Mouse (Mus musculus) stomach, embryonic 15.5 days (tissue): ENCODE measurements around the gene Nsd1. TPM values are rescaled to one million over a fixed set of nuclear protein-coding genes. Genes with fewer than 3 reads are reported as not detected.

Experiments
- ATAC-seq: fragments of 200-750 bp; cut with Nextera tagmentation; 2 replicates; pipeline ENCODE4 v1.8.0; 2017; ENCODE audit warnings: low read depth, moderate number of reproducible peaks, moderate TSS enrichment; ENCODE audit not compliant: insufficient read depth, low FRiP score
- H3K27ac ChIP-seq: fragments of 300-500 bp; sonication (generic); 2 replicates; pipeline ENCODE4 v1.5.1; 2015; ENCODE audit warnings: mild to moderate bottlenecking, inconsistent platforms
- H3K27me3 ChIP-seq: fragments of 300-500 bp; sonication (generic); replicated peaks from 2 replicates; pipeline ENCODE4 v1.6.1; 2015; ENCODE audit warnings: inconsistent platforms
- H3K36me3 ChIP-seq: fragments of 300-500 bp; sonication (generic); 2 replicates; pipeline ENCODE4 v1.6.1; 2015; ENCODE audit warnings: inconsistent platforms
- H3K4me1 ChIP-seq: fragments of 300-500 bp; sonication (generic); 2 replicates; pipeline ENCODE4 v1.6.1; 2015; ENCODE audit warnings: inconsistent platforms
- H3K4me2 ChIP-seq: fragments of 300-500 bp; sonication (generic); 2 replicates; pipeline ENCODE4 v1.6.1; 2015; ENCODE audit warnings: mild to moderate bottlenecking, inconsistent platforms
- H3K4me3 ChIP-seq: fragments of 300-500 bp; sonication (generic); replicated peaks from 2 replicates; pipeline ENCODE4 v1.5.1; 2015; ENCODE audit warnings: inconsistent platforms
- H3K9ac ChIP-seq: fragments of 300-500 bp; sonication (generic); 2 replicates; pipeline ENCODE4 v1.6.1; 2015; ENCODE audit warnings: inconsistent platforms
- H3K9me3 ChIP-seq: fragments of 300-500 bp; sonication (generic); 2 replicates; pipeline ENCODE4 v1.6.1; 2016; ENCODE audit warnings: inconsistent platforms
- WGBS: fragments of 180-500 bp; shearing (Covaris S2); methylation state at CpG from one replicate; pipeline ENCODE4 v1.1.7; 2015; 5-methylcytosine and 5-hydroxymethylcytosine counted together
- polyA plus RNA-seq: library from polyadenylated mRNA; unstranded; fragments of >200 nt; fragmentation: Nextera tagmentation; extraction: Ambion mirVana; gene quantifications from 2 replicates; pipeline ENCODE4 v1.2.1, GENCODE M21; 2015

The Nsd1 gene
- polyA plus RNA-seq, 1 experiment from 2014 or later, result 57.0 TPM

DNA sequence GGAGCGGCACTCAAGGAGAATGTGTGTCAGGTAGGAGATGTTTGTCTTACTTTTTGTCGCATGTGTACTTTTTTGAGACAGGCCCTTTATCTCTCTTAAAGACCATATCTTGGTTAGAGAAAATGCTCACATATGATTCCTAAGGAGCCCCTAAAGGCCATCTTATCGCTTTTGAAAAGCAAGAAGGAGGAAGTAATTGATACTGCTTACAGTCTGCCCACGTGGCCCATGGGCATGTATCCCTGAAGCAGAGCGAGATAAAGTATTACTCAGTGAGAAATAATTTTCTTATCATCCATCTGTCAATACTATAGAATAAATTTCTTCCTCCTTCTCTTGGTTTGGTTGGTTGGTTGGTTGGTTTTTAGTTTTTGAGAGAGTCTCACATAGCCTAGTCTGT is 68.1 kb downstream of the Nsd1 start:
- no peak for ATAC-seq
- Histone ChIP-seq H3K4me3 (no peak overlapping the region), H3K9ac (no peak overlapping the region), H3K36me3 (peaks cover 34% of the 10 kb centered on the region), H3K9me3 (no peaks in the 10 kb centered on the region), H3K4me1 (no peaks in the 10 kb centered on the region), H3K27ac (no peak overlapping the region), H3K4me2 (no peak overlapping the region), H3K27me3 (no peaks in the 10 kb centered on the region)
- WGBS, result 81% methylated on average over 5 of the region's 5 CpGs

DNA sequence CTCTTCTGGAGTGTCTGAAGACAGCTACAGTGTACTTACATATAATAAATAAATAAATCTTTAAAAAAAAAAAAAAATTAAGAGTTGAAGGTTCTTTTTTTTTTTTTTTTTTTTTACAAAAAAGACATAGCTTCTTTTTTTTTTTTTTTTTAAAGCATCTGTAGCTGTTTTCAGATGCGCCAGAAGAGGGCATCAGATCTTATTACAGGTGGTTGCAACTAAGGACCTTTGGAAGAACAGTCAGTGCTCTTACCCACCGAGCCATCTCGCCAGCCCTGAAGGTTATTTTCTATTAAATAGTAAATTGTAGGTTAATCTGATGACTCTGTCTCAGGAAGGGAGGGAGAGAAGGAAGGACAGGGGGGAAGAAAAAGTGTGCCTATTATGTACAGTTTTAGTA is 79.3 kb downstream of the Nsd1 start:
- Histone ChIP-seq H3K9me3 (no peaks in the 10 kb centered on the region), H3K9ac (no peak overlapping the region), H3K4me2 (no peak overlapping the region), H3K36me3 (peaks cover 43% of the 10 kb centered on the region), H3K27me3 (no peaks in the 10 kb centered on the region), H3K27ac (no peak overlapping the region), H3K4me3 (no peak overlapping the region), H3K4me1 (no peaks in the 10 kb centered on the region)
- ATAC-seq, result no peak
- WGBS, result 93% methylated on average over 3 of the region's 3 CpGs

DNA sequence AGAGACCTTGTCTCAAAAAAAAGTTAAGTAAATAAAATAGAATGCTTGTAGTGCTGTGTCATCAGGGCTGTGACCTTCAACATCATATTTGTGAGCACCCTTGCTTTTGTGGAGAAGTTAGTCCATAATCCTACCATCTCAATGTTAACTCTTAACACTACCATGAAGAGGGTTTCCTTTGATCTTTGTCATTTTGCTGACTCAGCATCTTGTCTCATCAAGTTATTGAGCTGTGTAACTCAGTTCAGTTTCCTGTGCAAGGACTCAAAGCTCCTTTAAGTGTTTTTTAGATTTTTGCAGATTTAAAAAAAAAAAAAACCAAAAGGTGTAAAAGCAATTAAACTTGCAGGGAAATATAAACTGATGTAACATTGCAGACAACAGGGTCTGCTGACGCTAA is 87.2 kb downstream of the Nsd1 start:
- ATAC-seq, result no peak
- H3K36me3 ChIP-seq, result peaks cover 35% of the 10 kb centered on the region
- no peak overlapping the region for H3K27ac ChIP-seq
- H3K9ac ChIP-seq, result no peak overlapping the region
- no peaks in the 10 kb centered on the region for H3K27me3 ChIP-seq
- 90% methylated on average over 1 of the region's 1 CpGs for WGBS
- no peak overlapping the region for H3K4me3 ChIP-seq
- no peaks in the 10 kb centered on the region for H3K4me1 ChIP-seq
- H3K4me2 ChIP-seq, result no peak overlapping the region
- no peaks in the 10 kb centered on the region for H3K9me3 ChIP-seq

- H3K9me3 ChIP-seq, result no peaks in the 10 kb centered on the region
- H3K4me2 ChIP-seq, result no peak overlapping the region
- WGBS, result 90% methylated on average over 5 of the region's 5 CpGs
- peaks cover 43% of the 10 kb centered on the region for H3K36me3 ChIP-seq
- no peaks in the 10 kb centered on the region for H3K27me3 ChIP-seq
- no peak overlapping the region for H3K4me3 ChIP-seq
- ATAC-seq, result no peak
- H3K4me1 ChIP-seq, result no peaks in the 10 kb centered on the region
- H3K9ac ChIP-seq, result no peak overlapping the region
- H3K27ac ChIP-seq, result no peak overlapping the region
These were observed 91.3 kb downstream of the Nsd1 start for GRCm38 (mm10) chr13:55300913-55301312.

DNA sequence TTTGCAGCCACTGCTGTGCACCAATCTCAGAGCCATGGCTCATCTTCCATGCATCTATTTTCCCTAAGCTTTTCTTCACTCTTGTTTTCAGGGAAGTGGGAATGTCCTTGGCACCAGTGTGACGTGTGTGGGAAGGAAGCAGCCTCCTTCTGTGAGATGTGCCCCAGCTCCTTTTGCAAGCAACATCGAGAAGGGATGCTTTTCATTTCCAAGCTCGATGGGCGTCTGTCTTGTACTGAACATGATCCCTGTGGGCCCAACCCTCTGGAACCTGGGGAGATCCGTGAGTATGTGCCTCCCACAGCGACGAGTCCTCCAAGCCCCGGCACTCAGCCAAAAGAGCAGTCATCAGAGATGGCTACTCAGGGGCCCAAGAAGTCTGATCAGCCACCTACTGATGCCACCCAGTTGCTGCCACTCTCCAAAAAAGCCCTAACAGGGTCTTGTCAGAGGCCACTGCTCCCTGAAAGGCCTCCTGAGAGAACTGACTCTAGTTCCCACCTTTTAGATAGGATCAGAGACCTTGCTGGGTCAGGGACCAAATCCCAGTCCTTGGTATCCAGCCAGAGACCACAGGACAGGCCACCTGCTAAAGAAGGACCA is 102.5 kb downstream of the Nsd1 start:
- Histone ChIP-seq H3K27me3 (no peaks in the 10 kb centered on the region), H3K4me1 (no peaks in the 10 kb centered on the region), H3K36me3 (peaks cover 59% of the 10 kb centered on the region), H3K4me3 (no peak overlapping the region), H3K9me3 (no peaks in the 10 kb centered on the region), H3K4me2 (no peak overlapping the region), H3K27ac (no peak overlapping the region), H3K9ac (no peak overlapping the region)
- WGBS, result 92% methylated on average over 8 of the region's 8 CpGs
- no peak for ATAC-seq

GRCm38 (mm10) chr13:55313051-55313450 is 103.5 kb downstream of the Nsd1 start:
- Histone ChIP-seq H3K27me3 (no peaks in the 10 kb centered on the region), H3K4me2 (no peak overlapping the region), H3K4me1 (no peaks in the 10 kb centered on the region), H3K4me3 (no peak overlapping the region), H3K9ac (no peak overlapping the region), H3K36me3 (peaks cover 51% of the 10 kb centered on the region), H3K9me3 (no peaks in the 10 kb centered on the region), H3K27ac (no peak overlapping the region)
- 90% methylated on average over 9 of the region's 9 CpGs for WGBS
- no peak for ATAC-seq

- peaks cover 51% of the 10 kb centered on the region for H3K36me3 ChIP-seq
- H3K4me3 ChIP-seq, result no peak overlapping the region
- 78% methylated on average over 2 of the region's 2 CpGs for WGBS
- H3K4me2 ChIP-seq, result no peak overlapping the region
- no peaks in the 10 kb centered on the region for H3K27me3 ChIP-seq
- no peaks in the 10 kb centered on the region for H3K9me3 ChIP-seq
- H3K4me1 ChIP-seq, result 0 out of 2 replicates have a peak, but pooled peaks cover 9% of the 10 kb centered on the region
- H3K27ac ChIP-seq, result no peak overlapping the region
- no peak for ATAC-seq
- H3K9ac ChIP-seq, result no peak overlapping the region
These were observed 105.4 kb downstream of the Nsd1 start for GRCm38 (mm10) chr13:55314891-55315412.

GRCm38 (mm10) chr13:55318351-55318750 is 108.8 kb downstream of the Nsd1 start:
- Histone ChIP-seq H3K27ac (no peak overlapping the region), H3K9me3 (no peaks in the 10 kb centered on the region), H3K4me2 (no peak overlapping the region), H3K4me1 (peaks cover 26% of the 10 kb centered on the region), H3K27me3 (no peaks in the 10 kb centered on the region), H3K36me3 (peaks cover 22% of the 10 kb centered on the region), H3K9ac (no peak overlapping the region), H3K4me3 (no peak overlapping the region)
- 82% methylated on average over 3 of the region's 3 CpGs for WGBS
- ATAC-seq, result no peak

GRCm38 (mm10) chr13:55319931-55320533 is 110.5 kb downstream of the Nsd1 start, which contains the start of gene Prelid1:
Gene Prelid1, plus strand, starts transcription at chr13:55320500.
- H3K27ac ChIP-seq, result peak within 1 kb of the TSS; percentile 87
- H3K4me1 ChIP-seq, result peaks cover 37% of the 10 kb centered on the region
- H3K9me3 ChIP-seq, result no peaks in the 10 kb centered on the region
- H3K36me3 ChIP-seq, result peaks cover 20% of the 10 kb centered on the region
- peak within 1 kb of the TSS; percentile 73 for H3K4me3 ChIP-seq
- H3K27me3 ChIP-seq, result no peaks in the 10 kb centered on the region
- WGBS, result 77% methylated on average over 4 of the region's 4 CpGs
- H3K4me2 ChIP-seq, result peak within 1 kb of the TSS; percentile 70
- ATAC-seq, result no peak
- peak within 1 kb of the TSS; percentile 71 for H3K9ac ChIP-seq

GRCm38 (mm10) chr13:55321434-55322129 is 112.0 kb downstream of the Nsd1 start, which contains the start of gene Rab24:
Gene Rab24, minus strand, starts transcription at chr13:55321946.
- under 1% methylated on average over 73 of the region's 73 CpGs for WGBS
- peaks cover 32% of the 10 kb centered on the region for H3K36me3 ChIP-seq
- no peaks in the 10 kb centered on the region for H3K27me3 ChIP-seq
- peak within 1 kb of the TSS; percentile 87 for H3K27ac ChIP-seq
- H3K4me3 ChIP-seq, result peak within 1 kb of the TSS; percentile 73
- H3K4me1 ChIP-seq, result peaks cover 45% of the 10 kb centered on the region
- peak; percentile 92 for ATAC-seq
- peak within 1 kb of the TSS; percentile 70 for H3K4me2 ChIP-seq
- H3K9me3 ChIP-seq, result no peaks in the 10 kb centered on the region
- H3K9ac ChIP-seq, result peak within 1 kb of the TSS; percentile 71

DNA sequence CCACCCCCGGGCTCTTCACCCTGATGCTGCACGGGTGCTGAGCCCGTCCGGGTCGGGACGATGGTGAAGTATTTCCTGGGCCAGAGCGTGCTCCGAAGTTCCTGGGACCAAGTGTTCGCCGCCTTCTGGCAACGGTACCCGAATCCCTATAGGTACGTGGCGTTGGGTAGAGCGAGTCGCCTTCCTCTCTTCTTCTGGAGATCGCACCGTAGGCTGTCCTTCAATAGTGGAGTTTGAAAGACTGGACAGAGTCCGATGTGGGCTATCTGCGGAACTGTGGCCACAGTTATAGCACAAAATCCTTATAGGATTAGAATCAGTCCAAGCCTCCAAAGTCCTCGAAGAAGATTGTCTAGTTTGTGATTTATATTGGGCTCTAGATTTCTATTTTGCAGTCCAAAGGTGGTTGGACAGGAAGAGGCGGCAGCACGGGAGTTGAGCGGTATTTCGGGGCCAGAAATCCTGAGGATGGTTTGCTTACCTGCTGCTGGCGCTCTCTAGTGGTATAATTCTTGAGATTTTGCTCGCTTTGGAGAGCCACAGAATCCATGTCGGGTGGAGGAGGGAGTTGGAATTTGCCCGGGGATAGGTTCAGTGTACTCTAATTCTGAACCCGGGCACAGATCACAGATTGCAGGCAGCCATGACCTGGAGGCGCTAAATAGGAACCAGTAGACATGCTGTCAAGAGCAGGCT is 112.7 kb downstream of the Nsd1 start:
- Histone ChIP-seq H3K27ac (peak overlapping the region; percentile 87), H3K4me1 (peaks cover 51% of the 10 kb centered on the region), H3K9me3 (no peaks in the 10 kb centered on the region), H3K9ac (peak overlapping the region; percentile 71), H3K27me3 (no peaks in the 10 kb centered on the region), H3K36me3 (peaks cover 32% of the 10 kb centered on the region), H3K4me3 (peak overlapping the region; percentile 73), H3K4me2 (peak overlapping the region; percentile 70)
- WGBS, result under 1% methylated on average over 31 of the region's 31 CpGs
- 0 out of 2 replicates have a peak, but pooled peaks have one; percentile 5 for ATAC-seq
